Mouse (Mus musculus): Measurements from ENCODE around the gene Aldh2.

- TF ChIP-seq POLR2A (IDR thresholded peaks at IDR 0.05; ENCODE audit: borderline replicate concordance, insufficient read depth, low read length) (no peak), CTCF (IDR thresholded peaks at IDR 0.05; ENCODE audit: borderline replicate concordance, insufficient read depth, low read depth, low read length) (no peak)
These were observed 43.7 kb upstream of the Aldh2 start for GRCm38 (mm10) chr5:121637296-121637695.
